Mouse (Mus musculus): Measurements from ENCODE around the gene Ptprc. TPM values are rescaled to one million over a fixed set of nuclear protein-coding genes. Genes with fewer than 3 reads are reported as not detected.

The Ptprc gene
- 0.56 and 0.59 TPM in 2 replicates for polyA plus RNA-seq (2015; fragmentation: Nextera tagmentation; extraction: Ambion mirVana)

- H3K36me3 ChIP-seq (ENCODE audit: control insufficient read depth, insufficient read depth, low read length): no peaks in the 10 kb centered on the region
- ATAC-seq: no peak
- H3K27me3 ChIP-seq (ENCODE audit: control insufficient read depth, insufficient read depth, low read depth, low read length): no peaks in the 10 kb centered on the region
- H3K9me3 ChIP-seq (replicated peaks; ENCODE audit: control insufficient read depth, low read length, poor library complexity, severe bottlenecking): no peaks in the 10 kb centered on the region
- H3K9ac ChIP-seq (ENCODE audit: low read depth, low read length): no peak within 1 kb of the TSS
- H3K4me3 ChIP-seq (ENCODE audit: low read depth, low read length): no peak within 1 kb of the TSS
- H3K27ac ChIP-seq (ENCODE audit: low read length): no peak within 1 kb of the TSS
- no peaks in the 10 kb centered on the region for H3K4me1 ChIP-seq (ENCODE audit: control insufficient read depth, insufficient read depth, low read length)
- WGBS: 88% methylated on average over 4 of the region's 4 CpGs
- no peak within 1 kb of the TSS for H3K4me2 ChIP-seq (ENCODE audit: low read length)
These were observed at the start of gene Ptprc for GRCm38 (mm10) chr1:138175494-138175893. Gene Ptprc, minus strand, starts transcription at chr1:138175708.

GRCm38 (mm10) chr1:138214736-138215458 lies 39.4 kb upstream of the Ptprc start:
- no peaks in the 10 kb centered on the region for H3K4me1 ChIP-seq (ENCODE audit: control insufficient read depth, insufficient read depth, low read length)
- WGBS: 45% methylated on average over 3 of the region's 3 CpGs

DNA sequence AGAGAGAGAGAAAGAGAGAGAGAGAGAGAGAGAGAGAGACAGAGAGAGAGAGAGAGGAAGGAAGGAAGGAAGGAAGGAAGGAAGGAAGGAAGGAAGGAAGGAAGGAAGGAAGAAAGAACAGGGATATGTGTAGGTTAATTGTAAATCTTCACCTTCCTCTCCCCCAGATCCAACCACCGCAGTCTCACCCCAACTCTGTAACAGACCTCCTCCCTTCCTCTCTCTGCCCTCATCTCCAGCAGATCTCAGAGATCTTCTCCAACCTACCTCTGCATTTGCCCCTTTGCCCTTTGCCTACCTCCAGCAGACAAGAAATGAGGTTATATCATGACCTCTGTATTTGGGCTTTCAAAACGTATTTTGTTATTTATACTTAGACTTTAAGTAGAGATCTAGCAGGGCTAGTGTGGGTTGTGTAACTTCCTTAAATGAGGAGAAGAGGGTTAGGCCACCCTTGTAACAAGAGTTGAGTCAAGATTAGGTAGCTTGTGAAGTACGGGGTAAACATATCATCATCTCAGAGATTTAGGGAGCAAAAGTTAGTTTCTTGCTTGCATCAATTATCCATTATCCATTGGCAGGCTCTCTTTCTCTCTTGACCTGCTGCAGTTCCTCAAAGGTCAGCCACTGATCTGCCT lies 35.0 kb upstream of the Ptprc start:
- no peak overlapping the region for H3K4me2 ChIP-seq (ENCODE audit: low read length)
- WGBS: 89% methylated on average over 3 of the region's 3 CpGs
- ATAC-seq: no peak
- no peaks in the 10 kb centered on the region for H3K9me3 ChIP-seq (replicated peaks; ENCODE audit: control insufficient read depth, low read length, poor library complexity, severe bottlenecking)
- H3K9ac ChIP-seq (ENCODE audit: low read depth, low read length): no peak overlapping the region
- no peaks in the 10 kb centered on the region for H3K4me1 ChIP-seq (ENCODE audit: control insufficient read depth, insufficient read depth, low read length)
- no peaks in the 10 kb centered on the region for H3K36me3 ChIP-seq (ENCODE audit: control insufficient read depth, insufficient read depth, low read length)
- H3K27ac ChIP-seq (ENCODE audit: low read length): no peak overlapping the region
- no peak overlapping the region for H3K4me3 ChIP-seq (ENCODE audit: low read depth, low read length)
- no peaks in the 10 kb centered on the region for H3K27me3 ChIP-seq (ENCODE audit: control insufficient read depth, insufficient read depth, low read depth, low read length)

More at GRCm38 (mm10) chr1:138214736-138215458, 39.4 kb upstream of the Ptprc start:
- no peaks in the 10 kb centered on the region for H3K27me3 ChIP-seq (ENCODE audit: control insufficient read depth, insufficient read depth, low read depth, low read length)
- no peak overlapping the region for H3K4me3 ChIP-seq (ENCODE audit: low read depth, low read length)
- no peak overlapping the region for H3K4me2 ChIP-seq (ENCODE audit: low read length)
- no peaks in the 10 kb centered on the region for H3K9me3 ChIP-seq (replicated peaks; ENCODE audit: control insufficient read depth, low read length, poor library complexity, severe bottlenecking)
- no peaks in the 10 kb centered on the region for H3K36me3 ChIP-seq (ENCODE audit: control insufficient read depth, insufficient read depth, low read length)
- H3K9ac ChIP-seq (ENCODE audit: low read depth, low read length): no peak overlapping the region
- no peak overlapping the region for H3K27ac ChIP-seq (ENCODE audit: low read length)
- ATAC-seq: no peak

DNA sequence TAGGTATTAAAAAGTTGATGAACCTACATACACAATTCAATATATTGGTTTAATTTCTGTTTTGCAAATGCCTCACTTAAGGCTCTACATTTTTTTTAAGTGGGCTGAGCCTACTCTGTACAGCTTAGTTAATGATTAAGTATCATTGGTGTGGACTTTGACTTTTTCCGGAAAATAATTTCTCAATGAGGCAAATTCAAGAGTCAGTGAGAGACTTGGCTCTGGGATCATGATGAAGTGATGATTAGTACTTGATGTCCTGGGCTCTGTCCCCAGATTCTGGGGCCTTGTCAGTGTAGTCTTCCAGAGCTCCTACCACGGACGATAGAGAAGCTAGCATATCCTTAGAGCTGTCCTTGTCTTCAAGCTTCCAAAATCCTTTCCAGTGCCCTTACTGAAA lies 34.2 kb upstream of the Ptprc start:
- no peak overlapping the region for H3K27ac ChIP-seq (ENCODE audit: low read length)
- WGBS: 94% methylated on average over 3 of the region's 3 CpGs
- H3K36me3 ChIP-seq (ENCODE audit: control insufficient read depth, insufficient read depth, low read length): no peaks in the 10 kb centered on the region
- no peak overlapping the region for H3K4me3 ChIP-seq (ENCODE audit: low read depth, low read length)
- no peak overlapping the region for H3K9ac ChIP-seq (ENCODE audit: low read depth, low read length)
- no peaks in the 10 kb centered on the region for H3K9me3 ChIP-seq (replicated peaks; ENCODE audit: control insufficient read depth, low read length, poor library complexity, severe bottlenecking)
- no peak overlapping the region for H3K4me2 ChIP-seq (ENCODE audit: low read length)
- ATAC-seq: no peak
- no peaks in the 10 kb centered on the region for H3K4me1 ChIP-seq (ENCODE audit: control insufficient read depth, insufficient read depth, low read length)
- H3K27me3 ChIP-seq (ENCODE audit: control insufficient read depth, insufficient read depth, low read depth, low read length): no peaks in the 10 kb centered on the region

GRCm38 (mm10) chr1:138206041-138206440 lies 30.5 kb upstream of the Ptprc start:
- H3K4me3 ChIP-seq (ENCODE audit: low read depth, low read length): no peak overlapping the region
- no peaks in the 10 kb centered on the region for H3K9me3 ChIP-seq (replicated peaks; ENCODE audit: control insufficient read depth, low read length, poor library complexity, severe bottlenecking)
- ATAC-seq: no peak
- H3K27ac ChIP-seq (ENCODE audit: low read length): no peak overlapping the region
- H3K27me3 ChIP-seq (ENCODE audit: control insufficient read depth, insufficient read depth, low read depth, low read length): no peaks in the 10 kb centered on the region
- H3K9ac ChIP-seq (ENCODE audit: low read depth, low read length): no peak overlapping the region
- H3K4me2 ChIP-seq (ENCODE audit: low read length): no peak overlapping the region
- no peaks in the 10 kb centered on the region for H3K4me1 ChIP-seq (ENCODE audit: control insufficient read depth, insufficient read depth, low read length)
- no peaks in the 10 kb centered on the region for H3K36me3 ChIP-seq (ENCODE audit: control insufficient read depth, insufficient read depth, low read length)
- WGBS: 35% methylated on average over 7 of the region's 7 CpGs

DNA sequence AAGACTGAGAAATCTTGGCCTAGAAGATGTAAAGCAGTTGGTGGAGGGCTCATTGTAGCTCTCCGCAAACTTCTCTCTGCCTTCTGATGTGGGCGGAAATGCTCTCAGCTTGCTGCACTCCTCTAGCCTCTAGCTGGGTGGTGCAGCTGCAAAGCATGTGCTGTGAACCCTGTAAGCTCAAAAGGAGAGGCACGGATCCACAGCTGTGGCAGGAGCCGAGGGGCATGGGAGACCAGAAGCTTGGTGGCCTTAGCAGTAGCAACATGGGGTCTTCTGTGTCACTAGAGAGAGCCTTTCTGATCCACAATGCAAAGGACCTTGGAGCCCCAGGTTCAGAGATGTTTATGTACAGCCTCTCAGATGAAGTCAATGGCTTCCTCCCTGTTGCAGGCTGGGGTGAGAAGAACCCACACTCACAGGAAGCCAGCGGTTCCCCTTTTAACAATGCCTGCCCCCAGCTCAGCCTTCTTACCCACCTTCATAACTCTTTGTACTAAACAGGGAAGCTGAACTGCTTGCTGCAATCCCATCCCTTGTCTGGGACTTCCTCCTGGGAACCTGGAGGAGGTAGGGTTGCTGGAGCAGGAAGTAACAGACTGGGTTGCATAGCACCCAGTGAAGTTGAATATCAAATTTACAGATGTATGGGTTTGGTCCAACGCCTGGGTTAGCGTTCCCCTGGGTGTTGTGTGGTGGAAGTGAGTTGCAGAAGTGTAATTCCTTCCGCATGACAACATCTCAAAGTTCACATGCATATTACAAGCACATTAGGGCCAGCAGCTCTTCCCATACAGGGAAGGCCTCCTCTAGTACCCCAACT lies 16.4 kb upstream of the Ptprc start:
- no peaks in the 10 kb centered on the region for H3K27me3 ChIP-seq (ENCODE audit: control insufficient read depth, insufficient read depth, low read depth, low read length)
- no peaks in the 10 kb centered on the region for H3K4me1 ChIP-seq (ENCODE audit: control insufficient read depth, insufficient read depth, low read length)
- no peaks in the 10 kb centered on the region for H3K9me3 ChIP-seq (replicated peaks; ENCODE audit: control insufficient read depth, low read length, poor library complexity, severe bottlenecking)
- no peak overlapping the region for H3K4me3 ChIP-seq (ENCODE audit: low read depth, low read length)
- H3K9ac ChIP-seq (ENCODE audit: low read depth, low read length): no peak overlapping the region
- ATAC-seq: no peak
- no peak overlapping the region for H3K27ac ChIP-seq (ENCODE audit: low read length)
- no peak overlapping the region for H3K4me2 ChIP-seq (ENCODE audit: low read length)
- H3K36me3 ChIP-seq (ENCODE audit: control insufficient read depth, insufficient read depth, low read length): no peaks in the 10 kb centered on the region
- 85% methylated on average over 8 of the region's 8 CpGs for WGBS

- H3K9ac ChIP-seq (ENCODE audit: low read depth, low read length): no peak overlapping the region
- no peak overlapping the region for H3K27ac ChIP-seq (ENCODE audit: low read length)
- no peak overlapping the region for H3K4me2 ChIP-seq (ENCODE audit: low read length)
- H3K27me3 ChIP-seq (ENCODE audit: control insufficient read depth, insufficient read depth, low read depth, low read length): no peaks in the 10 kb centered on the region
- no peaks in the 10 kb centered on the region for H3K36me3 ChIP-seq (ENCODE audit: control insufficient read depth, insufficient read depth, low read length)
- 91% methylated on average over 4 of the region's 4 CpGs for WGBS
- no peak overlapping the region for H3K4me3 ChIP-seq (ENCODE audit: low read depth, low read length)
- H3K4me1 ChIP-seq (ENCODE audit: control insufficient read depth, insufficient read depth, low read length): no peaks in the 10 kb centered on the region
- H3K9me3 ChIP-seq (replicated peaks; ENCODE audit: control insufficient read depth, low read length, poor library complexity, severe bottlenecking): no peaks in the 10 kb centered on the region
- ATAC-seq: no peak
These were observed 12.6 kb upstream of the Ptprc start for GRCm38 (mm10) chr1:138188131-138188530.

- Histone ChIP-seq H3K27ac (ENCODE audit: low read length) (no peak overlapping the region), H3K9me3 (replicated peaks; ENCODE audit: control insufficient read depth, low read length, poor library complexity, severe bottlenecking) (no peaks in the 10 kb centered on the region), H3K4me2 (ENCODE audit: low read length) (no peak overlapping the region), H3K27me3 (ENCODE audit: control insufficient read depth, insufficient read depth, low read depth, low read length) (no peaks in the 10 kb centered on the region), H3K36me3 (ENCODE audit: control insufficient read depth, insufficient read depth, low read length) (no peaks in the 10 kb centered on the region), H3K9ac (ENCODE audit: low read depth, low read length) (no peak overlapping the region), H3K4me3 (ENCODE audit: low read depth, low read length) (no peak overlapping the region), H3K4me1 (ENCODE audit: control insufficient read depth, insufficient read depth, low read length) (no peaks in the 10 kb centered on the region)
- 76% methylated on average over 4 of the region's 4 CpGs for WGBS
- no peak for ATAC-seq
These were observed 10.4 kb upstream of the Ptprc start for GRCm38 (mm10) chr1:138185904-138186303.

DNA sequence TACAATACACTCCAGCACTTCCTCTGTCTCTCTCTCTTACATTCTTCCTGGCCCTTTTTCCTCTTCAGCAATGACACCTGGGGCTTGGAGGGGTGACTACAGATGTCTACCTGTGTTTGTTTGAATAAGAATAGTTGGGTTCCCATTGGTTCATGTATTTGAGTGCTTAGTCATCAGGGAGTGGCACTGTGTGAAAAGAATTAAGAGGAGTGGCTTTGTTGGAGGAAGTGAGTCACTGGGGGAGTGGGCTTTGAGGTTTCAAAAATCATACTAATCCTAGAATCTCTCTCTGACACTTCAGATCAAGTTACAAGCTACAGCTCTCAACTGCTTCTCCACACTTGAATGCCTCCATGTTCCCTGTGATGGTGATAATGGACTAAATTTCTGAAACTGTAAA lies 4.6 kb upstream of the Ptprc start:
- H3K27ac ChIP-seq (ENCODE audit: low read length): no peak overlapping the region
- H3K4me3 ChIP-seq (ENCODE audit: low read depth, low read length): no peak overlapping the region
- H3K27me3 ChIP-seq (ENCODE audit: control insufficient read depth, insufficient read depth, low read depth, low read length): no peaks in the 10 kb centered on the region
- no peaks in the 10 kb centered on the region for H3K36me3 ChIP-seq (ENCODE audit: control insufficient read depth, insufficient read depth, low read length)
- H3K9me3 ChIP-seq (replicated peaks; ENCODE audit: control insufficient read depth, low read length, poor library complexity, severe bottlenecking): no peaks in the 10 kb centered on the region
- H3K9ac ChIP-seq (ENCODE audit: low read depth, low read length): no peak overlapping the region
- ATAC-seq: no peak
- H3K4me2 ChIP-seq (ENCODE audit: low read length): no peak overlapping the region
- no peaks in the 10 kb centered on the region for H3K4me1 ChIP-seq (ENCODE audit: control insufficient read depth, insufficient read depth, low read length)
